Mouse (Mus musculus) adipocyte (in vitro differentiated cells): ENCODE measurements around the gene Itgad.

ENCODE experiments used
- DNase-seq: peaks from one replicate; pipeline ENCODE4 v3.0.0-alpha.2; 2016; ENCODE audit warnings: low spot score

The Itgad gene

GRCm38 (mm10) chr7:128180126-128180525, 25.9 kb downstream of the Itgad start:
- DNase-seq, result no peak

GRCm38 (mm10) chr7:128180546-128180945, 26.4 kb downstream of the Itgad start:
- DNase-seq, result no peak

GRCm38 (mm10) chr7:128181691-128182090, 27.5 kb downstream of the Itgad start:
- DNase-seq, result no peak

- DNase-seq, result no peak
Observed at GRCm38 (mm10) chr7:128201607-128202006, 47.4 kb downstream of the Itgad start.

GRCm38 (mm10) chr7:128203071-128203470, 48.9 kb downstream of the Itgad start:
- DNase-seq, result no peak

GRCm38 (mm10) chr7:128204179-128204578, 50.0 kb downstream of the Itgad start:
- DNase-seq, result no peak

GRCm38 (mm10) chr7:128205695-128206094, 51.5 kb downstream of the Itgad start:
- no peak for DNase-seq

- DNase-seq, result no peak
Observed at GRCm38 (mm10) chr7:128206152-128206551, 52.0 kb downstream of the Itgad start, which contains the start of gene Cox6a2. TSS of gene Cox6a2 (minus strand) at chr7:128206387.

- peak; percentile 76 for DNase-seq
Observed at GRCm38 (mm10) chr7:128208187-128208586, 54.0 kb downstream of the Itgad start.

GRCm38 (mm10) chr7:128209826-128210225, 55.6 kb downstream of the Itgad start:
- DNase-seq, result no peak

- DNase-seq, result no peak
Observed at GRCm38 (mm10) chr7:128219952-128220351, 65.8 kb downstream of the Itgad start.

GRCm38 (mm10) chr7:128220936-128221335, 66.8 kb downstream of the Itgad start:
- no peak for DNase-seq

- DNase-seq, result no peak
Observed at GRCm38 (mm10) chr7:128231741-128232140, 77.6 kb downstream of the Itgad start.

GRCm38 (mm10) chr7:128234796-128235195, 80.6 kb downstream of the Itgad start:
- DNase-seq, result no peak

GRCm38 (mm10) chr7:128235481-128235880, 81.3 kb downstream of the Itgad start:
- DNase-seq, result no peak

- DNase-seq, result no peak
Observed at GRCm38 (mm10) chr7:128236426-128236825, 82.2 kb downstream of the Itgad start.

GRCm38 (mm10) chr7:128236856-128237592, 82.8 kb downstream of the Itgad start, which contains the start of gene Armc5:
TSS of gene Armc5 (plus strand) at chr7:128237342.
- peak; percentile 77 for DNase-seq

GRCm38 (mm10) chr7:128237593-128237926, 83.4 kb downstream of the Itgad start:
- DNase-seq, result no peak

GRCm38 (mm10) chr7:128237927-128238778, 84.0 kb downstream of the Itgad start, which contains the start of gene 9130023H24Rik:
TSS of gene 9130023H24Rik (minus strand) at chr7:128238031.
- DNase-seq, result peak; percentile 98

GRCm38 (mm10) chr7:128238991-128239390, 84.8 kb downstream of the Itgad start:
- DNase-seq, result peak; percentile 68

- DNase-seq, result peak; percentile 18
Observed at GRCm38 (mm10) chr7:128240131-128240784, 86.1 kb downstream of the Itgad start.

- no peak for DNase-seq
Observed at GRCm38 (mm10) chr7:128242331-128242730, 88.2 kb downstream of the Itgad start.
